Mouse (Mus musculus) kidney, embryonic 16.5 days (tissue): ENCODE data around the gene Tbx3. TPM values are rescaled to one million over a fixed set of nuclear protein-coding genes. Genes with fewer than 3 reads are reported as not detected.

ENCODE experiments used
- ATAC-seq: fragments of 200-750 bp; cut with Nextera tagmentation; 2 replicates; pipeline ENCODE4 v1.8.0; 2017; ENCODE audit warnings: moderate TSS enrichment; ENCODE audit not compliant: low FRiP score, low TSS enrichment
- H3K27ac ChIP-seq: fragments of 300-500 bp; sonication (generic); 2 replicates; pipeline ENCODE4 v1.5.1; 2014; ENCODE audit warnings: low read length
- H3K27me3 ChIP-seq: fragments of 300-500 bp; sonication (generic); 2 replicates; pipeline ENCODE4 v1.6.1; 2014; ENCODE audit warnings: low read length, control low read depth, mixed read lengths; ENCODE audit not compliant: insufficient read depth
- H3K36me3 ChIP-seq: fragments of 300-500 bp; sonication (generic); 2 replicates; pipeline ENCODE4 v1.6.1; 2014; ENCODE audit warnings: low read length, control low read depth, mixed read lengths; ENCODE audit not compliant: insufficient read depth
- H3K4me1 ChIP-seq: fragments of 300-500 bp; sonication (generic); 2 replicates; pipeline ENCODE4 v1.6.1; 2014; ENCODE audit warnings: low read length, control low read depth, mixed read lengths; ENCODE audit not compliant: insufficient read depth
- H3K4me2 ChIP-seq: fragments of 300-500 bp; sonication (generic); replicated peaks from 2 replicates; pipeline ENCODE4 v1.6.1; 2014; ENCODE audit warnings: low read depth, low read length
- H3K4me3 ChIP-seq: fragments of 300-500 bp; sonication (generic); 2 replicates; pipeline ENCODE4 v1.5.1; 2014; ENCODE audit warnings: mild to moderate bottlenecking, low read length
- H3K9ac ChIP-seq: fragments of 300-500 bp; sonication (generic); replicated peaks from 2 replicates; pipeline ENCODE4 v1.6.1; 2014; ENCODE audit warnings: low read length
- H3K9me3 ChIP-seq: fragments of 300-500 bp; sonication (generic); 2 replicates; pipeline ENCODE4 v1.6.1; 2016; ENCODE audit warnings: low read length, control low read depth
- WGBS: fragments of 180-500 bp; shearing (Covaris S2); extraction: QIAGEN DNeasy Blood & Tissue Kit; methylation state at CpG from one replicate; pipeline ENCODE4 v1.1.7; 2014; 5-methylcytosine and 5-hydroxymethylcytosine counted together
- polyA plus RNA-seq: library from polyadenylated mRNA; unstranded; fragments of >200 nt; fragmentation: Nextera tagmentation; extraction: Ambion mirVana; gene quantifications from 2 replicates; pipeline ENCODE4 v1.2.1, GENCODE M21; 2015

The Tbx3 gene
- polyA plus RNA-seq, 1 experiment from 2014 or later, result 52.6 TPM

- 13% methylated on average over 3 of the region's 3 CpGs for WGBS
- Histone ChIP-seq H3K4me1 (no peaks in the 10 kb centered on the region), H3K9ac (no peak overlapping the region), H3K4me3 (no peak overlapping the region), H3K27me3 (peaks cover 95% of the 10 kb centered on the region), H3K36me3 (no peaks in the 10 kb centered on the region), H3K9me3 (no peaks in the 10 kb centered on the region), H3K27ac (no peak overlapping the region), H3K4me2 (no peak overlapping the region)
- ATAC-seq, result no peak
Measured at GRCm38 (mm10) chr5:119659041-119659440, 11.4 kb upstream of the Tbx3 start.

- ATAC-seq, result no peak
- no peaks in the 10 kb centered on the region for H3K36me3 ChIP-seq
- 5% methylated on average over 25 of the region's 25 CpGs for WGBS
- no peaks in the 10 kb centered on the region for H3K4me1 ChIP-seq
- H3K4me2 ChIP-seq, result peak overlapping the region; percentile 14
- H3K9ac ChIP-seq, result 0 out of 2 replicates have a peak overlapping the region, but pooled peaks have one; percentile 11
- peak overlapping the region; percentile 10; the same call in 1 of the 2 replicates for H3K4me3 ChIP-seq
- H3K27me3 ChIP-seq, result peaks cover 97% of the 10 kb centered on the region
- no peaks in the 10 kb centered on the region for H3K9me3 ChIP-seq
- no peak overlapping the region for H3K27ac ChIP-seq
Measured at GRCm38 (mm10) chr5:119660526-119661410, 9.7 kb upstream of the Tbx3 start.

- ATAC-seq, result no peak
- Histone ChIP-seq H3K9ac (no peak overlapping the region), H3K27ac (no peak overlapping the region), H3K4me2 (peak overlapping the region; percentile 14; the same call in 1 of the 2 replicates), H3K4me1 (no peaks in the 10 kb centered on the region), H3K36me3 (no peaks in the 10 kb centered on the region), H3K27me3 (peaks cover 97% of the 10 kb centered on the region), H3K4me3 (peak overlapping the region; percentile 10; the same call in 1 of the 2 replicates), H3K9me3 (no peaks in the 10 kb centered on the region)
- WGBS, result 2% methylated on average over 11 of the region's 11 CpGs
Measured at GRCm38 (mm10) chr5:119661474-119661873, 9.0 kb upstream of the Tbx3 start.

GRCm38 (mm10) chr5:119662326-119662725 is 8.1 kb upstream of the Tbx3 start:
- H3K27ac ChIP-seq, result peak overlapping the region; percentile 11; the same call in 1 of the 2 replicates
- WGBS, result 7% methylated on average over 13 of the region's 13 CpGs
- H3K9ac ChIP-seq, result 0 out of 2 replicates have a peak overlapping the region, but pooled peaks have one; percentile 23
- H3K27me3 ChIP-seq, result peaks cover 97% of the 10 kb centered on the region
- no peaks in the 10 kb centered on the region for H3K9me3 ChIP-seq
- H3K4me2 ChIP-seq, result peak overlapping the region; percentile 29
- peaks cover 3% of the 10 kb centered on the region; the same call in 1 of the 2 replicates for H3K4me1 ChIP-seq
- peak overlapping the region; percentile 14; the same call in 1 of the 2 replicates for H3K4me3 ChIP-seq
- ATAC-seq, result no peak
- H3K36me3 ChIP-seq, result no peaks in the 10 kb centered on the region

- no peak for ATAC-seq
- WGBS, result 5% methylated on average over 12 of the region's 12 CpGs
- Histone ChIP-seq H3K27me3 (peaks cover 97% of the 10 kb centered on the region), H3K27ac (peak overlapping the region; percentile 11; the same call in 1 of the 2 replicates), H3K4me1 (peaks cover 7% of the 10 kb centered on the region; the same call in 1 of the 2 replicates), H3K4me3 (0 out of 2 replicates have a peak overlapping the region, but pooled peaks have one; percentile 14), H3K4me2 (peak overlapping the region; percentile 29), H3K9ac (peak overlapping the region; percentile 23; the same call in 1 of the 2 replicates), H3K36me3 (no peaks in the 10 kb centered on the region), H3K9me3 (no peaks in the 10 kb centered on the region)
Measured at GRCm38 (mm10) chr5:119662731-119663130, 7.7 kb upstream of the Tbx3 start.

GRCm38 (mm10) chr5:119663241-119663640 is 7.2 kb upstream of the Tbx3 start:
- Histone ChIP-seq H3K27ac (peak overlapping the region; percentile 8), H3K4me2 (peak overlapping the region; percentile 29), H3K4me1 (peaks cover 8% of the 10 kb centered on the region), H3K27me3 (peaks cover 97% of the 10 kb centered on the region), H3K9ac (peak overlapping the region; percentile 15; the same call in 1 of the 2 replicates), H3K4me3 (0 out of 2 replicates have a peak overlapping the region, but pooled peaks have one; percentile 6), H3K9me3 (no peaks in the 10 kb centered on the region), H3K36me3 (no peaks in the 10 kb centered on the region)
- 2% methylated on average over 15 of the region's 15 CpGs for WGBS
- no peak for ATAC-seq

- peak overlapping the region; percentile 32; the same call in 1 of the 2 replicates for H3K9ac ChIP-seq
- H3K27me3 ChIP-seq, result peaks cover 96% of the 10 kb centered on the region
- ATAC-seq, result no peak
- no peaks in the 10 kb centered on the region for H3K36me3 ChIP-seq
- no peak overlapping the region for H3K4me3 ChIP-seq
- peaks cover 13% of the 10 kb centered on the region for H3K4me1 ChIP-seq
- H3K27ac ChIP-seq, result peak overlapping the region; percentile 8; the same call in 1 of the 2 replicates
- WGBS, result 16% methylated on average over 5 of the region's 5 CpGs
- H3K4me2 ChIP-seq, result peak overlapping the region; percentile 29
- no peaks in the 10 kb centered on the region for H3K9me3 ChIP-seq
Measured at GRCm38 (mm10) chr5:119663747-119664146, 6.7 kb upstream of the Tbx3 start.

- H3K4me3 ChIP-seq, result no peak overlapping the region
- WGBS, result 16% methylated on average over 6 of the region's 6 CpGs
- no peaks in the 10 kb centered on the region for H3K36me3 ChIP-seq
- H3K9ac ChIP-seq, result no peak overlapping the region
- H3K4me1 ChIP-seq, result peaks cover 28% of the 10 kb centered on the region
- no peak for ATAC-seq
- no peaks in the 10 kb centered on the region for H3K9me3 ChIP-seq
- H3K27ac ChIP-seq, result no peak overlapping the region
- peaks cover 86% of the 10 kb centered on the region for H3K27me3 ChIP-seq
- no peak overlapping the region for H3K4me2 ChIP-seq
Measured at GRCm38 (mm10) chr5:119665739-119666138, 4.7 kb upstream of the Tbx3 start.

GRCm38 (mm10) chr5:119667356-119667940 is 3.0 kb upstream of the Tbx3 start:
- no peaks in the 10 kb centered on the region for H3K36me3 ChIP-seq
- H3K4me1 ChIP-seq, result peaks cover 28% of the 10 kb centered on the region
- H3K9me3 ChIP-seq, result no peaks in the 10 kb centered on the region
- peak overlapping the region; percentile 97 for H3K27ac ChIP-seq
- peak overlapping the region; percentile 53 for H3K9ac ChIP-seq
- H3K4me2 ChIP-seq, result peak overlapping the region; percentile 68
- 29% methylated on average over 13 of the region's 13 CpGs for WGBS
- no peak for ATAC-seq
- H3K4me3 ChIP-seq, result 0 out of 2 replicates have a peak overlapping the region, but pooled peaks have one; percentile 67
- peaks cover 76% of the 10 kb centered on the region for H3K27me3 ChIP-seq
